Mouse (Mus musculus): Measurements from ENCODE around the gene Dstn. TPM values are rescaled to one million over a fixed set of nuclear protein-coding genes. Genes with fewer than 3 reads are reported as not detected.

Gene Dstn
- total RNA-seq, 2 experiments from 2014 or later, result 199 to 209 TPM

DNA sequence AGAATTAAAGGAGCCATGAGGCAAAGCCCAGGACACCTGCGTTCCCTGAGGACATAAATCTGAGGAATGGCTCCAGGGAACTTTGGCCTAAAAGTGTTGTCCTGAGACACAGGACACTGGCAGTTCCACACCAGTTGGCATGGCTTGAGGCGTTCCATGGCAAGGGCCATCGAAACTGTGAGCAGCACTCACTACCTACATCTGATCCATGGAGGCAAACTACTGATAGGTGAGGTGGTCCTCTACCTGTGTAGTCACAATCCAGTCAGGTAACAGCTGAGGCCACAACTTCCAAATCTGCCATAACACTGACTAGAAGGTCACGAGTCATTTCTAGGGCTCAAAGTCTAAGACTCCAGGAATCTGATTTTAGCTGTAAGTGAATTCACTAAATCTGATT is 40.6 kb downstream of the Dstn start:
- DNase-seq, result no peak

DNA sequence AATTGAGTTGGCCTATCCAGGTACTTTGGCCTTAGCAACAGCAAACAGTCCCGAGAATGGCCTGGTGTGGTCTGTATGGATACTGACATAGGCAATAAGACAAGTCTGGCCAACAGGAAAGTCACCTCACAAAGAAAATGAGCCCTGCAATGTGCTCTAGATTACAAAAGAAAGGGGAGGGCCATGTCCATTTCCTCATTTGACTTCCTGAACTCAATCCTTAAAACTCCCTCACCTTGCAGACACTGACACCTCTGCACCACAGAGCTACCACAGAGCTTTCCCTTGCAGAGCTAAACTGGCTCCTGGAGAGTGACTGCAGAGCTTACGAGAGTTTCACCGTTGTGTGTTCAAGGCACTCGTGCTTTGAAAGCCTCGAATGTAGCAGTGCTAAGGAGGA is 47.1 kb downstream of the Dstn start:
- no peak for DNase-seq

DNA sequence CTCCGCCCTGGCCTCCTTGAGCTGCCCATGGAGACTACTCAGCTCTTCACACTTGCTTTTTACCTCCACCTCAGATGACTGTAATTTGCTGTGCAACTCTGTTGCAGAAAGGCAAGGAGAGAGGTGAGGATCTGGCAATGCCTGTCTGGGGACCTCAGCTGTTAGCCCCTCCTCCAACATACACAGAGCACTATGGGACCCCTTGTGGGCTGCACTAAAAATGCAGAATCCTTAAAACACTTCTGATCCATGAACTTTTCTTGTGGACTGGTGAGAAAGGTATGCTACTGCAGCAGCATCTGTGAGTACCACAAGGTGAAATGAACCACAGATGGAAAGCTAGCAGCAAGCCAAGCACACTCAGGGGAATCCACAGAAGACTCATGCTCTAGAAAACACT is 48.2 kb downstream of the Dstn start:
- DNase-seq, result no peak

DNA sequence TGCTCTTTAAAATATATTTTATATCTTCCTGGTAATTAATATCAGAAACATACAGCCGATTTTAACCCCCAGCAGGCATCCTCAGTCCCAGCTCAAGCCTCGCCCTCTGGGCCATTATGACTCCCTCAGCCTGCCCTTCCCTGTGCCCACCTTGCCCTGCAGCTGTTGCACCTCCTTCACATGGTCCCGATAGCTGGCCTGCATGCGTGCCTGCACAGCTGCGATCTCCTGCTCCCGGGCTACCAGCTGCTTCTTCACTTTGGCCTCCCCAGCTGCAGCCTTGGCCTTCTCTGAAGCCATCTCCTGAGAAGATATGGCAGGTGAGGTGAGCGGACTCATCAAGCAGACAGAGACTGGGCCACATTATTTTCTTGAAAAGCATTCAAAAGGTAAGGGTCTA is 54.1 kb downstream of the Dstn start:
- DNase-seq, result no peak

DNA sequence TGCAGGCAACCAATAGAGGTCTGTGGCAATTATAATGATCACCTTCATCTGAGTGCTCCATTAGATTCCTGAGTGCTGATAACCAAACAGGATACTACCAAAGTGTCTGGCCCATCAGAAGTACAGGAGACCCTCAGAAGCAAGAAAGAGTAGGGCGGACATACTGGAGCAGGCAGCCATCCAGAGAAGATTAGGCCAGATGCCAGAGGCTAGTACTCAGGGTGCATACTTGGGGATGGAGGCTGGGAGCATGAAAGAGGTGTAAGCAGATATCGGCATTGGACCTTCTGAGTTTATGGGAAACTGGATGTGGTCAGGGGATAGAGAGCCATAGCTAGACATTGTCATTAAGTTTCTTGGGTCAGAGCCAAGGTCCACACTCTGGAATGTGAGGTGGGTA is 55.7 kb downstream of the Dstn start:
- no peak for DNase-seq

DNA sequence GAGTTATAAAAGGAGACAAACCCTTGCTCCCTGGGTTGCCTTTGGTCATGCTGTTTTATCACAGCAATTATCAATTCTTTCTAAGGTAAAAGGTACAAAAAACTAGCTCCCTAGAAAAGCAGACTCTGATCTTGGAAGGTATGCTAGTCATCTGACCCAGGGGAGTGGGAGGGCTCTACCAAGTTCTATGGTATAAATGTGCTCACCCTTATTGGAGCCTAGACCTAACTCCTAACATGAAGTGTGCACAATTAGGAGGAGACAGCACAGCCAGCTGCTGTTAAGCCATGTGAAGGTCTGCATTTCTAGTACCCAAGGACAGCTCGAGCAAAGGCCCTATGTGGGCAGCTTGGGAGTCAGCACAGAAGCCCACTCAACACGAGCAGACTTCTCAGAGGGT is 56.8 kb downstream of the Dstn start:
- no peak for DNase-seq

DNA sequence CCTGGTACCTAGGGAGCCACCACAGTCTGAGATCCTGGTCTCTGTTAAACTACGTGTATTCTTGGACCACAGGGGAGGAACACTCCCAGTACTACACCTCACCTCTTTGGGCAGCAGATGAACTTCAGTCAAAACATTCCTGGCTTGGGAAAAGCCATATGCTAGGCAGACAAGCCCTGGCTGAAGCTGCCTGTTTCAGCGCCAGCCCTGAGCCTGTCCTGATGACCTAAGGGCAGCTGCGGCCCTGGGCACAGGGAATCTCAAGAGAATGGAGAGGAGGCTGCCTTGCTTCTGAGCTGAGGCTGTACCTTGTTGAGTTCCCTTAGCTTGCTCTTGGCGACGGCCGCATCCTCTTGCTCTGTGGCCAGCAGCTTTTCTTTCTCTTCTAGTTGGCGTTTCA is 58.0 kb downstream of the Dstn start:
- DNase-seq, result no peak

DNA sequence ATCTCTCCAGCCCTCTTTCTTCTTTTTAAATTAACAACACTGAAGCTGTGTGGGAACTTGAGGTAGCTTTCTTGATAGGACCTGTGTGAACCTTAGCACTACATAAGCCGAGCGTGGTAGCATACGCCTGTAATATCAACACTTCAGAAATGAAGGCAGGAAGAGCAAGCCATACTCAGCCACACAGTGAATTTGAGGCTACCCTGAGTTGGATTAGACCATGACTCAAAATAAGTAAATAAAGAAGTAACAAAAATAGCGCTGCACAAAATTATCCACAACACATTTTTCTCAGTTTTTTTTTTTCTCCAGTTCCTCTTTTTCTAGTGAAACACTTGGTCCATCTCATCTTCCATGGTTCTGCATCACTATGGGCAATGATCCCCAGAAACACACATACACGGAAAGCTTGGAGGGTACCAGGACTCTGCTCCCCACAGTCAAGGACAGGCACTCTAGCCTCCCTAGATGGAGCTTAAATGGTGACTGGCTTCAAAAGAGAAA is 60.1 kb downstream of the Dstn start:
- DNase-seq, result no peak

DNA sequence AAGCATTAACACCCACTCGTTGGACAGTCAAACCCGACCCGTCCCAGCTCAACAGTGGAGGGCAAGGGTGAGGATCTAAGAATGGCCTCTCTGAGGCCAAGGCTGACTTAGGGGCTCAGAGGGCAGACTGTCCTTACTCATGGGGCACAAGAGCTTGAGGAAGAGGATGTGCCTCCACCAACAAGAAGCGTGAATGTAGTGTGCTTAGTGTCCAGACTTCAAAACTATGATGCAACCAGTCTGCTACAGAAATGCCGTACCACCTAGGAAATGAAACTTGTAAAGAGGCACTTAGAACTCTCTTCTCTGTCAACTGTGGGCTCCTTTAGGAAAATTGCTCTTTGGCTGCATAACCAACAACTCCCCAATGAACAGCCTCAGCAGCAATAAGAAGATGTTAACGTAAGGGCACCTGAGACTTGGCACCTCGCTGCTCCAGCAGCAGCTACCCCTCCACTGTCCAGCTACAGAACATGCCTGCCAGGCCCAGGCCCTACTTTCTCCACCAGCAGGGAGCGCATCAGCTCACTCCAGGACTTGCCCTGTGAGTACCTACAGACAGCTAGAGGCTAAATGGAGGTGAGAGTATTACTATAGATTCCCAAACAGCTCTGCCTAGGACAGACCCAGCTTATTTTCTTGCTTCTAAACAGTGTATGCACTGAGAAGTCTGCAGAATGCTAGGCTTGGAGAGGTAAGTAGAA is 63.5 kb downstream of the Dstn start:
- no peak for DNase-seq

DNA sequence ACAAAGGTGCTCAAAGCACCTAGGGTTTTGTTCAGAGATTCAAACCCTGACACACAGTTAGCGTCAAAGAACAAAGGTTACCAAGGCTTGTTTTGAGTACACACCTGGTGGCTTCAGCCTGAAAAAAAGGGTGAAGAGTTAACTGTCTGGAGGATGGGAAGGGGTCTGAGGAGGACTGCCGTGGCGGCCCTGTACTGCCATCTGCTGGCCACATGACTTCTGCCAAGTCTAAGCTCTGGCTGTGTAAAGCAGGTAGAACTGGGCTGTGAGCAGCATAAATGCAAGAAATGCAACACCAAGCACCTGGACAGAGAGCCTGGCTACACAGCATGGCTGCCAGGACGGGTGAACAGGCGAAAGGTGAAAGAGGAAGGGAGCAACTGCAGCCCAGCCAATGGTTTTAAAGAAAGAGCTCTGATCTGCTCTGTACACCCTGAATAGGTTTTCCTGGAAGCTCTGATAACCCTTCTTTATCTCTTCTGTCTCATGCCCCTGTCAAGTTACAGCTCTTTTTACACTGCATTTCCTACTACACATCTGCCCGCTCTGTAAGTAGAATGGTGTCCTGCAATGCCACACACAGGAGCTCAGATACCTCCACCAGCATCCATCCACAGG is 65.8 kb downstream of the Dstn start:
- DNase-seq, result peak; percentile 52 to 61

DNA sequence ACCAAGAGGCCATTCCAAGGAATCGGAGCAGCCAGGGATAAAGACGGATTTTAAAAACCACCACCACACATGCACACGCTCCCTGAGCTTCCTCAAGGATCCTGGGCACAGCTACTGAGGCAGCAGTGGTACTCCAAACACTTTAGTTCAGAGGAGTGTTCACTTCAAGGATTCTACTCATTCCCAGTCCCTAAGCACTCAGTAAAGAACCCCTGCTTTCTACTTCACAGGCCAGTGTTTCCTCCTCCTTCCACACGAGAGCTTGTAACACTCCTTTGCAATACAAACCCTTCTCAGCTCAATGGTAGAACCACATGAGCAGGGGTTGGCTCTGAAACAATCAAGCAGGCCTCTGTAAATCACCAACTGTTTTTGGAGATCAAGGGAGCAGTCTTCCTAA is 67.0 kb downstream of the Dstn start:
- no peak for DNase-seq

DNA sequence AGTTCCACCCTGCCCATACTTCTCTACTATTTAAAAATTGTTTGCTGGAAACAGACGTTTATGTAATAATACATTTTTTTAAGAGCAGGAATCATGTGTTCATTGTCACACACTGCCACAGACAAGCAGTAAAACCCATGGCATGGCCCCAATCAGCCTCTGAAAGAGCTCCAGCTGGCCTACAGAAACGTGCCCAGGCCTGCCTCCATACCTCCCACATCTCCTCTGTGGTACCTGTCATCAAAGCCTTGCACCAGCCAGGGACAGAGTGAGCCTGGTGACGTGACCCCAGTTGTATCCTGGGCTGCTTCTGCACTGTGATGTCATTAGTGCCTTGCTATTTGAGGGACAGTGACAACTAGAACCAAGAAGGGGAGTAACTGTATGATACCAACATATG is 67.8 kb downstream of the Dstn start:
- peak; percentile 15 to 32 for DNase-seq

DNA sequence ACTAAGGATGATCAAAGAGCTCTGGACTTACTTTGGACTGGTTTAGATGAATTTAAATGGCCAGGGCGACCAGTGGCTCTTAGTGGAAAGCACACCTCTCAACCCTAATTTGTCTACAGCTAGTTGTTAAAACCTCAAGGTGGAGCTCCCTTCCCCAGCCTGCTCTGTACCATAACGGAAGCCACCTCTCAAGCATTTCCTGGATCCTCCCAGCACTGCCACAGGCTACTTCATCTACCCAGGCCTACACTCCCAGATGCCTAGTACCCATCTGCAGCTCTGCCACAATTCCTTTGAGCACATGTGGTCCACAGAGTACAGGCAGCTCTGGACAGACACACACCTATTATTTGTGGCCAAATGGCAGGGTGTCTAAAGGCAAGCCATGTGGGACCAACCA is 68.4 kb downstream of the Dstn start:
- no peak for DNase-seq

DNA sequence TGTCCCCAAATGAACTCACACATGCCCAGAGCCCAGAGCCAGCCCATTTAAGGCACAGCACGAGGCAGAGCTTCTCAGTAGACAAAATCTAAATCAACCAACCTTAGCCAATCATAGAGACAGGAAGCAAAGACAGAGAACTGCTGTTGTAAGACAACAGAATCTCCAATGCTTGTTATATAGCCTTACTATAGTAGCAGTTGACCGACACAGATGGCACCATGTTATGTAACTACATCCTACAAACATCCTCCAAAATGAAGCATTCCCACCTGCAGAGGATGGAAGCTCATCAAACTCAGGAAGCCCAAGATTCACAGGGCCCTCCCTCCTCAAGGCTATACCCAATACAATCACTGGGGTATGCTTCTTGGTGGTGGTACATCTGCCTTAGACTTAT is 72.4 kb downstream of the Dstn start:
- no peak for DNase-seq

DNA sequence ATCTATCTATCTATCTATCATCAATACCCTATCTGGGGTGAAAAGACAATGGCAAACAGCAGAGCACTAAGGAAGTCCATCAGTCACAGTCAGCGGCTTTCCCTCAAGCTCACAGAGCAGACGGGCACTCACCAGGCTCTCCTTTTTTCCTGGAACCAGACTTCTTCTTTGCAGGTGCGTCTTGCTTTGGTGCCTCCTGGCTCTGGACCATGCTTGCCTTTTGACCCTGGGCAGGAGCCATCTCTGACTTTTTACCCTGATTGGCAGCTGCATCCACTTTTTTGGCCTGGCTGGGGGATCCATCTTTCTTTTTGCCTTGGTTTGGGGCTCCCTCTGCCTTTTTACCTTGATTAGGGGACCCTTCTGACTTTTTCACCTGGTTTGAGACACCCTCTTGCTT is 72.9 kb downstream of the Dstn start:
- no peak for DNase-seq

DNA sequence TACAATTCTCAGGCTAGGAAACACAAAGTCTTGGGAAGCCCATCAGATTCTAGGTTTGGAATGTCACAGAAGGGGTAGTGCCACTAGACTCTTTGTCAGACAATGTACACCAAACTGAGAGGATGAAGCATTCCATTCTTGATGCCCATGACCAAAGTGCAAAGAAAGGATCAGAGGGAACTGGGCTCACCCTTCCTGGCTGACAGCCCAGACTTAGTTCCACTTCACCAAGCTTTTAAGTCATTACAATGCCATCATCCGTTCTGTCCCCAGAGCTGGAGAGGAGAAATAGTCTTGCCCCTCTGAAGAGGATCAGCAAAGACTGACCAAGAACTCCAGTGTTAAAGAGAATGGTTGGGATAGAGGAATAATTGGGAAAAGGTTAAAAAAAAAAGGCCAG is 75.9 kb downstream of the Dstn start:
- DNase-seq, result no peak

DNA sequence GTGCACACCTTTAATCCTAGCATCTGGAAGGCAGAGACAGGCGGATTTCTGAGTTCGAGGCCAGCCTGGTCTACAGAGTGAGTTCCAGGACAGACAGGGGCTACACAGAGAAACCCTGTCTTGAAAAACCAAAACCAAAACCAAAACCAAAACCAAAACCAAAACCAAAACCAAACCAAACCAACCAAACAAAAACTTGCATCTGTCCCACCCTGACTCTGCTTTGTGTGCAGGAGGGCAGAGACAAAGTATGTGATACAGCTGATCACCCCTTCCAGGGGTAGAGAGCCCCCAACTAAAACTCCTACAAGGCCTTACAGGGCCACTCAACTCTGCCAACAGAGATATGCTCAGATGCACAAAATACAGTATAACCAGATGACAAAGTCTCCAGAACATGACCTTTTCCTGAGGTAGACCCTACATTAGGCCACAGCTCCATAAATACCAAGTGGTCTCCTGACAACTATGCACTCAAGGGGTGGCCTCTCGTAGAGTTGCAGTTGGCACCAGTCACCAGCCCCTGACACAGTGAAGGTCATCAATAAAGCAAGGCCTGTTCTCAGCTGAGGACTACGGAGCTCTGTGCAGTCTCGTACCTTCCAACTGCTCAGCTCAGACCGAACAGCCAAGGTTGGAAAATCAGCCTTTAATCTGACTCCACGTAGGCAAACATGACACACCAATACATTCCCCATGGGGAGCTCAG is 77.0 kb downstream of the Dstn start:
- no peak for DNase-seq

Other genes starting within 250 kb of the Dstn start
- under 1 TPM; 0.55 to 0.71 TPM for gene Bfsp1, start 52.1 kb upstream of the Dstn start, total RNA-seq (2021)
- 10 to 100 TPM; 59.0 to 60.4 TPM for gene Rrbp1, start 95.9 kb downstream of the Dstn start, total RNA-seq (2021)
- gene Banf2, start 117.7 kb downstream of the Dstn start, total RNA-seq (2021), result not detected